Mouse (Mus musculus) liver, postnatal 0 days (tissue): ENCODE measurements around the gene Tiparp.

Experiments used
- CTCF ChIP-seq: sonication (generic); IDR thresholded peaks from 2 replicates; pipeline ENCODE4 v1.5.1; 2016; ENCODE audit warnings: antibody characterized with exemption, low read depth
- EP300 ChIP-seq: IDR thresholded peaks from 2 replicates; pipeline ENCODE4 v1.6.1; 2016; ENCODE audit warnings: antibody characterized with exemption, low read depth, mild to moderate bottlenecking

- TF ChIP-seq CTCF (no peak), EP300 (no peak)
These were observed 60.2 kb downstream of the Tiparp start for GRCm38 (mm10) chr3:65588424-65588823.
